Mouse (Mus musculus): ENCODE data around the gene Cyp2a5.
"Not testable (repeated sequence)": the region's sequence is repeated elsewhere in the genome, so short reads cannot be mapped to it uniquely, and the experiment has no call there.

Cyp2a5 gene

GRCm38 (mm10) chr7:26835059-26835458, at the start of gene Cyp2a5:
Gene Cyp2a5, plus strand, starts transcription at chr7:26835305.
- DNase-seq (ENCODE audit: low read depth, low spot score) = not testable (repeated sequence)

GRCm38 (mm10) chr7:26786013-26786412, 49.1 kb upstream of the Cyp2a5 start:
- DNase-seq (ENCODE audit: low read depth, low spot score) = not testable (repeated sequence)

GRCm38 (mm10) chr7:26789984-26790383, 45.1 kb upstream of the Cyp2a5 start:
- DNase-seq (ENCODE audit: low read depth, low spot score) = no peak

GRCm38 (mm10) chr7:26800104-26800503, 35.0 kb upstream of the Cyp2a5 start:
- no peak for DNase-seq (ENCODE audit: low read depth, low spot score)

- no peak for DNase-seq (ENCODE audit: low read depth, low spot score)
Observed at GRCm38 (mm10) chr7:26800996-26801395, 34.1 kb upstream of the Cyp2a5 start.

GRCm38 (mm10) chr7:26808592-26808991, 26.5 kb upstream of the Cyp2a5 start, which contains the start of gene Cyp2g1:
Gene Cyp2g1, plus strand, starts transcription at chr7:26808892.
- no peak for DNase-seq (ENCODE audit: low read depth, low spot score)

- not testable (repeated sequence) for DNase-seq (ENCODE audit: low read depth, low spot score)
Observed at GRCm38 (mm10) chr7:26831556-26832292, 3.4 kb upstream of the Cyp2a5 start.

GRCm38 (mm10) chr7:26832668-26833067, 2.4 kb upstream of the Cyp2a5 start:
- not testable (repeated sequence) for DNase-seq (ENCODE audit: low read depth, low spot score)

- DNase-seq (ENCODE audit: low read depth, low spot score) = not testable (repeated sequence)
Observed at GRCm38 (mm10) chr7:26843400-26843799, 8.3 kb downstream of the Cyp2a5 start.

- not testable (repeated sequence) for DNase-seq (ENCODE audit: low read depth, low spot score)
Observed at GRCm38 (mm10) chr7:26850063-26850462, 15.0 kb downstream of the Cyp2a5 start.

GRCm38 (mm10) chr7:26878581-26878980, 43.5 kb downstream of the Cyp2a5 start:
- not testable (repeated sequence) for DNase-seq (ENCODE audit: low read depth, low spot score)

- DNase-seq (ENCODE audit: low read depth, low spot score) = not testable (repeated sequence)
Observed at GRCm38 (mm10) chr7:26880600-26880999, 45.5 kb downstream of the Cyp2a5 start.
